Mouse (Mus musculus) adrenal gland, postnatal 4 days (tissue): ENCODE data around the gene Lrg1. TPM values are rescaled to one million over a fixed set of nuclear protein-coding genes. Genes with fewer than 3 reads are reported as not detected.

Source experiments
- DNase-seq, 2 experiments: peaks; one replicate each; pipeline ENCODE4 v3.0.0; 2021 to 2022; ENCODE audit warnings: low spot score in 2 of 2, mixed read lengths in 2 of 2
- total RNA-seq, 2 experiments: library from RNA; stranded (reverse); gene quantifications; 2 replicates each; pipeline ENCODE4 v1.2.3; 2021

The Lrg1 gene
- total RNA-seq, 2 experiments from 2014 or later, result 5.5 to 10.1 TPM

- no peak for DNase-seq
These were observed 16.2 kb upstream of the Lrg1 start for GRCm38 (mm10) chr17:56137839-56138613.

GRCm38 (mm10) chr17:56136558-56136957 lies 14.8 kb upstream of the Lrg1 start:
- DNase-seq, result no peak

GRCm38 (mm10) chr17:56134463-56134971 lies 12.7 kb upstream of the Lrg1 start:
- DNase-seq, result peak; percentile 55 to 68

GRCm38 (mm10) chr17:56133457-56134363 lies 11.9 kb upstream of the Lrg1 start:
- no peak for DNase-seq

- DNase-seq, result no peak
These were observed 10.9 kb upstream of the Lrg1 start for GRCm38 (mm10) chr17:56132661-56133060.

- DNase-seq, result peak in 1 of 2 experiments; percentile 55
These were observed 10.0 kb upstream of the Lrg1 start for GRCm38 (mm10) chr17:56131814-56132213.

- DNase-seq, result no peak
These were observed 9.3 kb upstream of the Lrg1 start for GRCm38 (mm10) chr17:56131136-56131535.

- DNase-seq, result no peak
These were observed 6.4 kb upstream of the Lrg1 start for GRCm38 (mm10) chr17:56128246-56128645.

- no peak for DNase-seq
These were observed 4.4 kb upstream of the Lrg1 start for GRCm38 (mm10) chr17:56126175-56126574.

- DNase-seq, result no peak
These were observed 3.5 kb upstream of the Lrg1 start for GRCm38 (mm10) chr17:56125276-56125630.

- DNase-seq, result no peak
These were observed 2.8 kb upstream of the Lrg1 start for GRCm38 (mm10) chr17:56124377-56125275.

GRCm38 (mm10) chr17:56123681-56124340 lies 2.0 kb upstream of the Lrg1 start:
- DNase-seq, result no peak

- DNase-seq, result no peak
These were observed 1.4 kb upstream of the Lrg1 start for GRCm38 (mm10) chr17:56123161-56123560.

- peak in 1 of 2 experiments; percentile 50 for DNase-seq
These were observed 1.6 kb downstream of the Lrg1 start for GRCm38 (mm10) chr17:56119981-56120880.

- DNase-seq, result no peak
These were observed 2.4 kb downstream of the Lrg1 start for GRCm38 (mm10) chr17:56119431-56119830.

- DNase-seq, result peak in 1 of 2 experiments; percentile 60
These were observed 4.5 kb downstream of the Lrg1 start, which contains the start of gene Plin5 for GRCm38 (mm10) chr17:56117251-56117710. Plin5 (minus strand) TSS chr17:56117596.

- DNase-seq, result no peak
These were observed 5.6 kb downstream of the Lrg1 start for GRCm38 (mm10) chr17:56116193-56116592.

- DNase-seq, result no peak
These were observed 9.1 kb downstream of the Lrg1 start for GRCm38 (mm10) chr17:56112743-56113142.

- DNase-seq, result no peak
These were observed 9.9 kb downstream of the Lrg1 start for GRCm38 (mm10) chr17:56111864-56112263.
